Mouse (Mus musculus) sigmoid colon, adult 10 weeks (tissue): ENCODE data around the gene Lrcol1. TPM values are rescaled to one million over a fixed set of nuclear protein-coding genes. Genes with fewer than 3 reads are reported as not detected.

Experiments used
- polyA plus RNA-seq: library from polyadenylated mRNA; stranded (reverse); fragments of 350-450 nt; fragmentation: Illumina TruSeq; extraction: RNeasy Lipid Tissue Mini Kit (QIAGEN cat#74804); gene quantifications from one replicate; pipeline ENCODE4 v1.2.3, GENCODE M21; 2014; ENCODE audit warnings: low read depth, low replicate concordance

Lrcol1 gene
- not detected for polyA plus RNA-seq

DNA sequence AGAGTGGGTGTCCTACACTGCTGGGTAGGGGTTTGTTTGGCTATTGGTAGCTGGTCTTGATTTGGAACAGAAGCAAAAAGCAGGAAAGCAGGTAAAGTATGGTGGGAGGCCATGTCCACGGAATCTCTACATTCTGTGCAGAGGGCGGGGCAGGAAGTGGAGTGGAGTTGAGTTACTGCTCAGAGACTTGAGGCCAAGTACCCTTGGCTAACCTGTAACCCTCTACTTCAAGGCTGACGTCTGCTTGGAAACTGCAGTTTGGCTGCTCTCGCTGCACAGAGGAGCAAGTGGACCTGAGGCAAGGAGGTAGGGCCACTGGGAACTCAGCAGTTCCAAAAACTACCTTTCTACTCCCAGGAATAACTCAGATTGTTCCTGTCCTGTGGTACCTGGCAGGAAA is at the start of gene Lrcol1:
Gene Lrcol1, plus strand, starts transcription at position 207 of the 400 bp plus-strand sequence.

DNA sequence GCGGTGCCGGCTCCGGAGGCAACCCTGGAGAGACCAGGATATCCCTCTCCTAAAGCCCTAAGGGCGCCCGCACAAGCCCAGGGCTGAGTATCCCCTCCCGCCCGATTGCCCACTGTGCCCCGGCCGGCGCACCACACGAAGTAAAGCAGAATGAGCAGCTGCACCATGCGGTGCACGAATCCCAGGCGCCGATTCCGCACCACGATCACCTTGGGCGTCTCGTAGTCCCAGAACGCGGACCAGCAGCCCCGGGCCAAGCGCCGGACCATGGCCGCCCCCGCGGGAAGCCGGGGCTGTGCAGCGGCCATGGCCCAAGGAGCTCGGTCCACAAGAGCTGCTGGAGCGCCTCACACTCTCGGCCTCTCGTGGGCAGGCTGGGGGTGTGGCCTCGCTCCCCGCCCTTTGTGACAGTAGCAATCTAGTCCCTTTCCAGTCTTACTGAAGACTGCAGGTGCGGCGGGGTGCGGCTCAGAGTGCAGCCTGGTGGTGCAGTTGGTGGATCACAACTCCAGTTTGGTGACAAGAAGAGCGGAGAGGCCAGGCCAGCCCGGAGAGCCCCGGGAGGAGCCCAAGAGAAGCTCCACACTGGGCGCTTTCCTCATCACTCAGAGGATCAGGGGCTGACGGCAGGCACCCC is 1.8 kb upstream of the Lrcol1 start, which contains the start of gene P2rx2:
Gene P2rx2, minus strand, starts transcription at position 565 of the 637 bp plus-strand sequence.

Other genes starting within 250 kb of the Lrcol1 start
- gene Plcxd1, start 244.8 kb upstream of the Lrcol1 start, polyA plus RNA-seq, result not detected
- gene Gtpbp6, start 236.5 kb upstream of the Lrcol1 start, polyA plus RNA-seq, result not detected
- 8.7 TPM for gene Zfp605, start 234.6 kb upstream of the Lrcol1 start, polyA plus RNA-seq
- 48.4 TPM for gene Chfr, start 208.9 kb upstream of the Lrcol1 start, polyA plus RNA-seq
- gene Golga3, start 168.0 kb upstream of the Lrcol1 start, polyA plus RNA-seq, result 37.5 TPM
- gene Ankle2, start 113.7 kb upstream of the Lrcol1 start, polyA plus RNA-seq, result 35.8 TPM
- 28.3 TPM for gene Pgam5, start 74.8 kb upstream of the Lrcol1 start, polyA plus RNA-seq
- 6.7 TPM for gene Pxmp2, start 58.5 kb upstream of the Lrcol1 start, polyA plus RNA-seq
- gene Pole, start 58.4 kb upstream of the Lrcol1 start, polyA plus RNA-seq, result 3.2 TPM
- 1.3 TPM for gene P2rx2, start 1.5 kb upstream of the Lrcol1 start, polyA plus RNA-seq
- 4.6 TPM for gene Fbrsl1, start 103.8 kb downstream of the Lrcol1 start, polyA plus RNA-seq
- gene Galnt9, start 199.6 kb downstream of the Lrcol1 start, polyA plus RNA-seq, result not detected